Mouse (Mus musculus): ENCODE measurements around the gene Lrmda. TPM values are rescaled to one million over a fixed set of nuclear protein-coding genes. Genes with fewer than 3 reads are reported as not detected.

Lrmda gene
- polyA plus RNA-seq, 1 experiment: not detected

GRCm38 (mm10) chr14:22113463-22114361 is 94.2 kb downstream of the Lrmda start:
- Histone ChIP-seq H3K4me1 (ENCODE audit: control insufficient read depth, insufficient read depth, low read length) (no peaks in the 10 kb centered on the region), H3K4me3 (ENCODE audit: insufficient read depth, low read length) (no peak overlapping the region), H3K27ac (ENCODE audit: insufficient read depth, low read length) (no peak overlapping the region)
- TF ChIP-seq POLR2A (IDR thresholded peaks at IDR 0.05; ENCODE audit: low read depth, low read length) (no peak), CTCF (IDR thresholded peaks at IDR 0.05; ENCODE audit: borderline replicate concordance, insufficient read depth, low read length) (no peak)

DNA sequence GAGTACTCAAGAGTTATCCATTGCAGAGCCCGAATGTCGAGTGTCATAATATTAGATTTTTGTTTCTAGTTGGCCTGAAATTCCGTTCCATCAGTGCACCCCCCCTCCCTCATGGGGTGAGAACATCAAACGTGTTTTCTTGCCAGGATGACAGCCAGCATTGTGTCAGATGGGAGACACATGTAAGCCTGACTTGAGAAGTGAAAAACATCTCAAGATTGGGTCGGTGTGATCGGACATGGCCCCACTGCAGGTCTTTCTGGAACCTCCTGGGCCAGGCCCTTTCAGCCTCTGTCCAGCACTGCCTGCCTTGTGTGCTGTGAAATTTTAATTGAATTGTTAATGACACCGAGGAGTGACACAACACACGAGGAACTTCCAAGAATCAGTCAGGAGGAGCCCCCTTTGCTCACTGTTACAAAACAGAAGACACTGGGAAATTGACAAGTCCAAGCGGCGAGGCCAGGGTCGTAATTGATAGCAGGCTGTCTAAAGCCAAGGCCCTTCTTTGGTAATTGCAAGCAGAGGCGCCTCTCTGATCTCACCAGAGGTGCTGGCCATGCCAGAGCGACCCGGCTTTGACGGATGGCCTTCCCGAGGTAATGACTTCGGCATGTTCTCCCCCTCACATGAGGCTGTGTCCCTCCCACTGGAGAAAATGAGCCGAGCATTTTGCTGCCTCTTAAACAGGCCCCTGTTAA is 95.3 kb downstream of the Lrmda start:
- no peak overlapping the region for H3K4me3 ChIP-seq (ENCODE audit: insufficient read depth, low read length)
- H3K4me1 ChIP-seq (ENCODE audit: control insufficient read depth, insufficient read depth, low read length): no peaks in the 10 kb centered on the region
- TF ChIP-seq POLR2A (IDR thresholded peaks at IDR 0.05; ENCODE audit: low read depth, low read length) (no peak), CTCF (IDR thresholded peaks at IDR 0.05; ENCODE audit: borderline replicate concordance, insufficient read depth, low read length) (no peak)
- no peak overlapping the region for H3K27ac ChIP-seq (ENCODE audit: insufficient read depth, low read length)

DNA sequence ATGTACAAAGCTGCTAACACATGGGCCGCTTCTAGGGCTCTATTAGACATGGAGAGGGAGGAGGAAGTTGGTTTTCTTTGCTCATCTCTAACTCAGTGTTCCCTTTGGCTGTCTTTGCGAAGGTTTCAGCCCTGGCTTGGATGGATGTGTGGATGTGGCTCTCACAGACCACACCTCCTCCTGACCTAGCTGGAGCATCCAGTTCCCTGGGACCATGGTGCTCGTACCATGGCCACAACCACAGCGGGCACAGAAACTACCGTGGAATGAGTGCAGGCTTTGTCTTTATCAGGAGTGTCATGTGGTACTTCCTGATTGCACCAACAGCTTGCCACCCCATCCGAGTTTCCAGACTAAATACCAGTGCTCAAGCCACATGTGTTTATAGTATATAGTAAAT is 98.6 kb downstream of the Lrmda start:
- Histone ChIP-seq H3K27ac (ENCODE audit: insufficient read depth, low read length) (no peak overlapping the region), H3K4me1 (ENCODE audit: control insufficient read depth, insufficient read depth, low read length) (no peaks in the 10 kb centered on the region), H3K4me3 (ENCODE audit: insufficient read depth, low read length) (no peak overlapping the region)
- TF ChIP-seq CTCF (IDR thresholded peaks at IDR 0.05; ENCODE audit: borderline replicate concordance, insufficient read depth, low read length): no peak
- no peak for TF ChIP-seq POLR2A (IDR thresholded peaks at IDR 0.05; ENCODE audit: low read depth, low read length)

DNA sequence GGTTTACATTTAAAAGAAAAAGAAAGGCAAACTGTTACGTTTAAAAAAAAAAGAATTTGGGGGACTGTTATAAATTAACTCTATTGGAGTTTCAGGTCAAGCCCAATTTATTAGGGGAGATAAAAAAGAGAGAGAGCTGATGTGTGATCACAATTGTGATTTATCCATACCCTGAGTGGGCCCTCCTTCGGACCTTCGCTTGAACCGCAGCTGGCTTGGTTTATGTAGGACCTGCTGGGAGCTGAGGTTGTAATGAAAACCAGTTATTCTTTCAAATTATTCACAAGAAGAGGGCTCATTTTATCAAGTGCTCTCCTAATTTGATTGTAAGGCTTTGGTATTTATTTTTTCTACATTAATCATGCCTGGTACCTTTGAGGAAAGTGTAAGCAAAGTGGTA is 99.0 kb downstream of the Lrmda start:
- no peak overlapping the region for H3K4me3 ChIP-seq (ENCODE audit: insufficient read depth, low read length)
- no peak for TF ChIP-seq POLR2A (IDR thresholded peaks at IDR 0.05; ENCODE audit: low read depth, low read length)
- no peak for TF ChIP-seq CTCF (IDR thresholded peaks at IDR 0.05; ENCODE audit: borderline replicate concordance, insufficient read depth, low read length)
- H3K27ac ChIP-seq (ENCODE audit: insufficient read depth, low read length): no peak overlapping the region
- no peaks in the 10 kb centered on the region for H3K4me1 ChIP-seq (ENCODE audit: control insufficient read depth, insufficient read depth, low read length)

DNA sequence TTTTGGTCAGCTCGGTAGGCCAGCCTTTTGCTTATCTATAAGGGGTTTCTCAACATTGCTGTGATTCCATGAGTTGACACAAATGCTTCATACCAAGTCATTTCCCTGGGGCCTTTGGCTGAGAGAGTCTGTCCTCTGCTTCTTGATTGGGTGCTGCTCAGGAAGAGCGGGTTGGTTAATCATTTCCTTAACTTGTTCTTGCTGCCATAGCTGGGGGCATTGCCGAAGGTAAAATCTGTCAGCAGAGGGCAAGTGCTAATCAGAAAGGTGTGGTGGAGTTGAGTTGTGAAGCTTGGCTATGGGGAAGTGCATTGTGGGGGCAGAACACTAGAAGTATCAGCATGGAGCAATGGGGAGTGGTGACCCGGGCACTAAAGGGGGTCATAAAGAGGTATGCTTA is 106.8 kb downstream of the Lrmda start:
- TF ChIP-seq CTCF (IDR thresholded peaks at IDR 0.05; ENCODE audit: borderline replicate concordance, insufficient read depth, low read length) (no peak), POLR2A (IDR thresholded peaks at IDR 0.05; ENCODE audit: low read depth, low read length) (no peak)
- Histone ChIP-seq H3K4me3 (ENCODE audit: insufficient read depth, low read length) (no peak overlapping the region), H3K4me1 (ENCODE audit: control insufficient read depth, insufficient read depth, low read length) (no peaks in the 10 kb centered on the region), H3K27ac (ENCODE audit: insufficient read depth, low read length) (no peak overlapping the region)

- H3K27ac ChIP-seq (ENCODE audit: insufficient read depth, low read length): no peak overlapping the region
- H3K4me3 ChIP-seq (ENCODE audit: insufficient read depth, low read length): no peak overlapping the region
- H3K4me1 ChIP-seq (ENCODE audit: control insufficient read depth, insufficient read depth, low read length): no peaks in the 10 kb centered on the region
- TF ChIP-seq POLR2A (IDR thresholded peaks at IDR 0.05; ENCODE audit: low read depth, low read length) (no peak), CTCF (IDR thresholded peaks at IDR 0.05; ENCODE audit: borderline replicate concordance, insufficient read depth, low read length) (no peak)
Measured at GRCm38 (mm10) chr14:22126859-22127258, 107.3 kb downstream of the Lrmda start.

DNA sequence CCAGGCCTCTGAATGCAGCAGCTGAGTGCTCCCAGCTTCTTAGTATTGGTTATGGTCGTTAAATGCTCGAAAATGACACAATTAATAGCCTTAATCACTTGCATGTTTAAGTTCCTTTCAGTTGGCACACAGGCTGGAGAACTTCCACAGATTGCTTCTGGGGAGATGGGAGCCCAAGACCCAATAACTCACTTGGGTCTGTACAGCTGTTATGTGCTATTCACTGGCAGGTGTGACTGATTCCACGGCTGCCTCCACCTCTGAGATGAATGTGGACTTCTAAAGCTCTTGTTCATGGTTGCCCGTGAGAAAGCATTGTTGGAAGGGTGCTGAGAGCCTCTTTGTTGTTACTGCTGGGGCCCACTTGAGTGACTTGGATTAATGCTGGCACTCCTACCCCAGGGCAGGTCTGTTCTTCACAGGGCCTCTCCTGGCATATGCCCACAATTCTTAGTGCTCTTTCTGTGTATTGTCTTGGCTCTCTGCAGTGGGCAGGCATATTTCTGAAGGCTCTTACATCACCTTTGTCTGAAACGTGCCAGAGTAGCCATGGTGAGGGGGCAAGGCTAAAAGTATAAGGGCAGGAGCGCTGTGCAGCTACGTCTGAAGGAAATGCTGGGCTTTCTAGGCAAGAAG is 111.6 kb downstream of the Lrmda start:
- H3K27ac ChIP-seq (ENCODE audit: insufficient read depth, low read length): no peak overlapping the region
- no peak for TF ChIP-seq POLR2A (IDR thresholded peaks at IDR 0.05; ENCODE audit: low read depth, low read length)
- no peak for TF ChIP-seq CTCF (IDR thresholded peaks at IDR 0.05; ENCODE audit: borderline replicate concordance, insufficient read depth, low read length)
- no peak overlapping the region for H3K4me3 ChIP-seq (ENCODE audit: insufficient read depth, low read length)

DNA sequence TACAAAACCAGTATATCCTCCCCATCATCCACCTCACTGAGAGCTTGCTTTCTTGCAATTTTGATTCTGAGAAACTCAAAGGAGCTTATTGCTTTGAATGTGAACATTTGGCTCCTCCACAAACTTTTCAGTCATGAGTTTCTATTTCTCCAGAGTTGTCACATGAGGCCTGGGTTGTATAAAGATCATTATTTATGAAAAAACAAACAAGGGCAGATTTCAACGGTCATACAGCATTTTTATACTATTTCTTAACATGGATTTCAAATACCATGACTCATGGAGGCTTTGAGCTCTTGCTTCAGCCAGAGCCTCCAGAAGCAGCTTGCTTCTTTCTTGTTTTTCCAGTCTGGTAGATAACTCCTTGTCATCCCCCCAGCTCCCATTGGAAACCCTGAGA is 119.8 kb downstream of the Lrmda start:
- Histone ChIP-seq H3K4me3 (ENCODE audit: insufficient read depth, low read length) (no peak overlapping the region), H3K27ac (ENCODE audit: insufficient read depth, low read length) (no peak overlapping the region)
- TF ChIP-seq CTCF (IDR thresholded peaks at IDR 0.05; ENCODE audit: borderline replicate concordance, insufficient read depth, low read length): no peak
- TF ChIP-seq POLR2A (IDR thresholded peaks at IDR 0.05; ENCODE audit: low read depth, low read length): no peak

More for the DNA sequence above, 111.6 kb downstream of the Lrmda start:
- no peaks in the 10 kb centered on the region for H3K4me1 ChIP-seq (ENCODE audit: control insufficient read depth, insufficient read depth, low read length)

GRCm38 (mm10) chr14:22144014-22144413 is 124.5 kb downstream of the Lrmda start:
- no peak for TF ChIP-seq CTCF (IDR thresholded peaks at IDR 0.05; ENCODE audit: borderline replicate concordance, insufficient read depth, low read length)
- TF ChIP-seq POLR2A (IDR thresholded peaks at IDR 0.05; ENCODE audit: low read depth, low read length): no peak
- no peaks in the 10 kb centered on the region; the same call in 1 of the 2 replicates for H3K4me1 ChIP-seq (ENCODE audit: control insufficient read depth, insufficient read depth, low read length)
- H3K4me3 ChIP-seq (ENCODE audit: insufficient read depth, low read length): no peak overlapping the region
- no peak overlapping the region for H3K27ac ChIP-seq (ENCODE audit: insufficient read depth, low read length)

More for the DNA sequence above, 119.8 kb downstream of the Lrmda start:
- H3K4me1 ChIP-seq (ENCODE audit: control insufficient read depth, insufficient read depth, low read length): no peaks in the 10 kb centered on the region
